Mouse (Mus musculus) midbrain, postnatal 0 days (tissue): ENCODE results near the gene Senp8. TPM values are rescaled to one million over a fixed set of nuclear protein-coding genes. Genes with fewer than 3 reads are reported as not detected.

ENCODE experiments used
- ATAC-seq: fragments of 200-750 bp; cut with Nextera tagmentation; 2 replicates; pipeline ENCODE4 v1.8.0; 2017; ENCODE audit warnings: moderate number of reproducible peaks, mild to moderate bottlenecking, moderate TSS enrichment, moderate library complexity; ENCODE audit not compliant: low FRiP score
- DNase-seq: peaks from one replicate; pipeline ENCODE4 v3.0.0-alpha.2; 2015; ENCODE audit warnings: low spot score
- H3K27ac ChIP-seq: fragments of 300-500 bp; sonication (generic); 2 replicates; pipeline ENCODE4 v1.5.1; 2014; ENCODE audit warnings: low read depth, mild to moderate bottlenecking, low read length, mixed read lengths
- H3K27me3 ChIP-seq: fragments of 300-500 bp; sonication (generic); 2 replicates; pipeline ENCODE4 v1.6.1; 2014; ENCODE audit warnings: low read length, control low read depth, mixed read lengths; ENCODE audit not compliant: insufficient read depth
- H3K36me3 ChIP-seq: fragments of 300-500 bp; sonication (generic); 2 replicates; pipeline ENCODE4 v1.6.1; 2014; ENCODE audit warnings: low read length, control low read depth, mixed read lengths; ENCODE audit not compliant: insufficient read depth
- H3K4me1 ChIP-seq: fragments of 300-500 bp; sonication (generic); 2 replicates; pipeline ENCODE4 v1.6.1; 2014; ENCODE audit warnings: mild to moderate bottlenecking, control low read depth, antibody characterized with exemption, low read length, mixed read lengths; ENCODE audit not compliant: insufficient read depth
- H3K4me2 ChIP-seq: fragments of 300-500 bp; sonication (generic); 2 replicates; pipeline ENCODE4 v1.6.1; 2014; ENCODE audit warnings: low read depth, mild to moderate bottlenecking, low read length, mixed read lengths; ENCODE audit not compliant: poor library complexity, severe bottlenecking
- H3K4me3 ChIP-seq: fragments of 300-500 bp; sonication (generic); 2 replicates; pipeline ENCODE4 v1.5.1; 2014; ENCODE audit warnings: low read depth, mild to moderate bottlenecking, low read length, moderate library complexity
- H3K9ac ChIP-seq: fragments of 300-500 bp; sonication (generic); replicated peaks from 2 replicates; pipeline ENCODE4 v1.6.1; 2014; ENCODE audit warnings: mild to moderate bottlenecking, low read length, moderate library complexity, mixed read lengths; ENCODE audit not compliant: poor library complexity, severe bottlenecking
- H3K9me3 ChIP-seq: fragments of 300-500 bp; sonication (generic); 2 replicates; pipeline ENCODE4 v1.6.1; 2016; ENCODE audit warnings: low read length, control low read depth
- CTCF ChIP-seq: IDR thresholded peaks from 2 replicates; pipeline ENCODE4 v1.5.1; 2016; ENCODE audit warnings: antibody characterized with exemption, mild to moderate bottlenecking
- WGBS: fragments of 180-500 bp; shearing (Covaris S2); extraction: QIAGEN DNeasy Blood & Tissue Kit; methylation state at CpG from one replicate; pipeline ENCODE4 v1.1.7; 2014; 5-methylcytosine and 5-hydroxymethylcytosine counted together
- polyA plus RNA-seq: library from polyadenylated mRNA; unstranded; fragments of >200 nt; fragmentation: Nextera tagmentation; extraction: Ambion mirVana; gene quantifications from 2 replicates; pipeline ENCODE4 v1.2.1, GENCODE M21; 2015
- total RNA-seq: library from RNA; depleted of rRNA; stranded (reverse); fragments of >200 nt; gene quantifications from 2 replicates; pipeline ENCODE4 v1.2.3, GENCODE M21; 2014

The Senp8 gene
- total and polyA plus RNA-seq, 2 experiments from 2014 or later, result 5.1 to 5.2 TPM

DNA sequence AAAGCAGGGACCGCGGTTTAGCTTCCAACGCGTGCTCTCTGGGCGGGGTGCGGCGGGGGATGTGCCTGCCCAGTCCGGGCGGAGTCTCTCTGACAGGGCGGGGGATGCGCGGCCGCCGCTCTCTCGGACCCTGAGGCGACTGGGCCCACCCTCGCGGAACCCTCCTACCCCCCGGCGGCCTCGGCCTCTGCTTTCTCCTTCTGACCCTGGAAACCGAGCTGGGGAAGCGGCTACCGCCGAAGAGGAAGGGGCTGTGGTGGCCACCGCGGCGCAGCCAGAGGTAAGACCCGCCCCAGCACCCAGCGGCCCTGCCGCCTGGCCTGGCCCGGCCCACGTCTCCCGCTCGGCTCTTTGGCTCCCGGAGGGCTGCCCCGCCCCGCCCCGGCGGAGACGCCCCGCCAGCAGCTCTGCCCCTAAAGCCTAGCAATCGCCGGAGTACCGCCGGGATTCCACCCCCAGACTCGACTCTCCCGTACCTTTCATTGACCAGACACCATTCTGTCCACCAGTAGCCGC lies 614 bp upstream of the Senp8 start:
- TF ChIP-seq CTCF, result no peak
- Histone ChIP-seq H3K27ac (peak overlapping the region; percentile 73), H3K9ac (peak overlapping the region; percentile 71), H3K27me3 (no peaks in the 10 kb centered on the region), H3K36me3 (no peaks in the 10 kb centered on the region), H3K4me1 (no peaks in the 10 kb centered on the region), H3K4me2 (peak overlapping the region; percentile 75), H3K9me3 (no peaks in the 10 kb centered on the region), H3K4me3 (peak overlapping the region; percentile 55)
- WGBS, result 0% methylated on average over 36 of the region's 49 CpGs
- DNase-seq, result no peak
- ATAC-seq, result peak; percentile 90

DNA sequence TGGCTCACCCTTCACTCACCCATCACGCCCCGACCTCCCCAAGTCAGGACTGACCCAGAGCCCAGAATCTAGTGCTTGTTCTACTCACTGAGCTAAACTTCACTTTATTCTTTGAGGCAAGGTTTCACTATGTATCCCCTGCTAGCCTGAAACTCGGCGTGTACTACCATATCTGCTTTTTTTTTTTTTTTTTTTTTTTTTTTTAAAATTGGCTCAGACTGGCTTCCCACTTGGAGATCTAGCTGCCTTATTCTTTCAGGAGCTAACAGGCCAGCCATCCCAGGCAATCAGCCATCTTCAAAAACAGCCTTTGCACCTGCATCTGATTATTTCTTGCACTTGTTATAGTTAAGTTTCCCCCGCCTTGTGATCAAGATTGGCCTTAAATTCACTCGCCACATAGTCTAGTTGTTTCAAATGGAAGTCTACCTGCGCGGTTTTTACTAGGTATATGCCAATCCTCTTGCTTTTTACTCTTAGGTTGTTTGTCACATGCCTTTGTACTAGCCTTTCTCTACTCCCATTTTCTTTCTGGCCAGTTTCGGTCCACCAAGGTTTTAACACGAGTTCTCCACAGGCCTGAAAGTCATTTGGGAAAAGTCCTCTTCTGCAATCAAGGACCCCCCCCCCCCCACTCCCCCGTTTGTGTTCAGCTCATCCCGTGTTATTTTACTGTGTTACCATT lies 787 bp downstream of the Senp8 start:
- no peaks in the 10 kb centered on the region for H3K9me3 ChIP-seq
- peak overlapping the region; percentile 63 for H3K4me2 ChIP-seq
- no peak for TF ChIP-seq CTCF
- ATAC-seq, result no peak
- no peaks in the 10 kb centered on the region for H3K27me3 ChIP-seq
- no peaks in the 10 kb centered on the region for H3K36me3 ChIP-seq
- no peaks in the 10 kb centered on the region for H3K4me1 ChIP-seq
- peak overlapping the region; percentile 71 for H3K9ac ChIP-seq
- WGBS, result 34% methylated on average over 12 of the region's 12 CpGs
- no peak for DNase-seq
- H3K27ac ChIP-seq, result peak overlapping the region; percentile 90
- H3K4me3 ChIP-seq, result peak overlapping the region; percentile 55

DNA sequence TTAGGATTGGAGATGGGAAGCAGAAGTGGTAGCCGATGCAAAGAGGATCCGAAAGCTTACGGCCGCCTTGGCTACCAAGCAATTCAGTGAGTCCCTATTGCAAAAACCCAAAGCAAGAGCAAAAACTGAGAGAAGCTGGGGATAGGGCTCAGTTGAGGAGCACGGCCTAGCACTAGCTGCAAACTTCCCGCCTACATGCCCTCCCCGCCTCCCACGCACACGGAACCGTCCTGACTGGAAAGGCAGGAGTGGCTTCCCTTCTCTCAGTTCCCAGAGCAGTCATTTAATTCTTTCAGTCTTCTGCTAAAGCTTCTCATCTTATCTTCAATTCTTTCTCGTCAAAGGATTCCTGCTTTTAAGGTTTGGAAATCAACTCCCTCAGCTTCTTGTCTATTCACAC lies 1.5 kb downstream of the Senp8 start:
- no peak for TF ChIP-seq CTCF
- DNase-seq, result no peak
- no peaks in the 10 kb centered on the region for H3K9me3 ChIP-seq
- H3K27me3 ChIP-seq, result no peaks in the 10 kb centered on the region
- no peak overlapping the region for H3K4me2 ChIP-seq
- 86% methylated on average over 11 of the region's 11 CpGs for WGBS
- no peak overlapping the region for H3K27ac ChIP-seq
- H3K4me1 ChIP-seq, result no peaks in the 10 kb centered on the region
- H3K4me3 ChIP-seq, result no peak overlapping the region
- no peak for ATAC-seq
- no peaks in the 10 kb centered on the region for H3K36me3 ChIP-seq
- H3K9ac ChIP-seq, result no peak overlapping the region

DNA sequence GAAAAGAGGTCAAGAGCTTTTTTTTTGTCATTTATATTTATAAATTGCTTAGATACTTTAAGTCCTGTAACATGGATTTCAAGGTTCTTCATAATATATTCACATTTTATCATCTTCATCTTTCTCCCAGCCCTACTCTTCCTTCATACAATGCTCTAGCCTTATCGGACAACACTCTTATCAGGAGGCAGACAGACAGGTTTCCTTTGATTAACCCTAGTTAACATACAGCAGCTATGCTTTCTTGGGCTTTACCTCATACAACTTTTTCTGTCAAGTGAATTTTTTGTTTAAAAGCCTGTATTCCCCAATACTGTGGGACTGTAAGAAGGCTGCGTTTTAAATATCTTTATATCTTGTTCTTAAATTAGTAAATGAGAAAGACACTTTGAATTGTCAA lies 2.1 kb downstream of the Senp8 start:
- Histone ChIP-seq H3K36me3 (no peaks in the 10 kb centered on the region), H3K27me3 (no peaks in the 10 kb centered on the region), H3K4me1 (no peaks in the 10 kb centered on the region), H3K9me3 (no peaks in the 10 kb centered on the region), H3K9ac (no peak overlapping the region), H3K27ac (no peak overlapping the region), H3K4me3 (no peak overlapping the region), H3K4me2 (no peak overlapping the region)
- DNase-seq (no peak), ATAC-seq (no peak)
- TF ChIP-seq CTCF, result no peak
- 95% methylated on average over 2 of the region's 2 CpGs for WGBS

DNA sequence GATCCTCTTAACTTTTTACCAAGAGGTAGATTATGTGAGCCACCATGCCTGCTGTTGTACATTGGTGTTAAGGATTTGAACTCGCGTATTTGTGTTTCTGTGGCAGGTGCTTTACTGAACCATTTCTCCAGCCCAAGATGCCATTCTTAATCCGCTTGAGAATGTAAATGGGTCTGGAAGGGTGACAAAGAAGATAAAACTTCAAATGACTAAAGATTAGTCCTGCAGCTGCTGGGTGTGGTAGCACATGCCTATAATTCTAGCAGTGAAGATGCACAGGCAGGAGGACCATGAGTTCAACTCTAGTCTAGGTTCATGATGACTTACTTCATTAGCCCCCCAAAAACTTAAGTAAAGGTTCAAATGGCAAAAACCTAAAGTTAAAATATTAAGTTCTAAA lies 6.6 kb downstream of the Senp8 start:
- H3K9ac ChIP-seq, result no peak overlapping the region
- no peak overlapping the region for H3K4me2 ChIP-seq
- no peak overlapping the region for H3K4me3 ChIP-seq
- no peak overlapping the region for H3K27ac ChIP-seq
- no peak for ATAC-seq
- 95% methylated on average over 3 of the region's 3 CpGs for WGBS
- no peaks in the 10 kb centered on the region for H3K9me3 ChIP-seq
- no peaks in the 10 kb centered on the region for H3K27me3 ChIP-seq
- DNase-seq, result no peak
- H3K4me1 ChIP-seq, result no peaks in the 10 kb centered on the region
- no peak for TF ChIP-seq CTCF
- no peaks in the 10 kb centered on the region for H3K36me3 ChIP-seq

DNA sequence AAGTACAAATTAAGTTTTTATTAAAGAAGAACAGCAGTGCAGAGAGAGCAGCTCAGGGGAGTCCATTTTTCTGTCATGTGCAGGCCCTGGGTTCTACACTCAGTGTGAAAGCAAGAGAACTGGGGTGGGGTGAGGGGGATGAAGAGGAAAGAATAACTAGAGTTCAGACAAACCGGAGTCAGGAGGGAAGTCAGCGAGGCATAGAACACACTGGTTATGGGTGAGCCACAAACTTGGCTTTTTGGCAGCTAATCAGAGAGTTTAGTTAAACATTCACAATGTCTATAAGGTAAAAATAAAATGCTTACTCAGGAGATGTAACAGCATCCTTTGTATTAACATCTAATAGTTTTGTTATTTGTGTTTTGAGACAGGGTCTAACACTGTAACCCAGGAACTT lies 9.9 kb downstream of the Senp8 start:
- H3K27me3 ChIP-seq, result no peaks in the 10 kb centered on the region
- ATAC-seq (no peak), DNase-seq (no peak)
- H3K9ac ChIP-seq, result no peak overlapping the region
- H3K9me3 ChIP-seq, result no peaks in the 10 kb centered on the region
- no peaks in the 10 kb centered on the region for H3K4me1 ChIP-seq
- WGBS, result 93% methylated on average over 2 of the region's 2 CpGs
- no peaks in the 10 kb centered on the region for H3K36me3 ChIP-seq
- H3K4me2 ChIP-seq, result no peak overlapping the region
- no peak for TF ChIP-seq CTCF
- H3K27ac ChIP-seq, result no peak overlapping the region
- H3K4me3 ChIP-seq, result no peak overlapping the region
